Mouse (Mus musculus): ENCODE data around the gene Cfap74. TPM values are rescaled to one million over a fixed set of nuclear protein-coding genes. Genes with fewer than 3 reads are reported as not detected.

Cfap74 gene
- total and polyA plus RNA-seq, 3 experiments = 0.39 to 1.0 TPM; not detected in 1

DNA sequence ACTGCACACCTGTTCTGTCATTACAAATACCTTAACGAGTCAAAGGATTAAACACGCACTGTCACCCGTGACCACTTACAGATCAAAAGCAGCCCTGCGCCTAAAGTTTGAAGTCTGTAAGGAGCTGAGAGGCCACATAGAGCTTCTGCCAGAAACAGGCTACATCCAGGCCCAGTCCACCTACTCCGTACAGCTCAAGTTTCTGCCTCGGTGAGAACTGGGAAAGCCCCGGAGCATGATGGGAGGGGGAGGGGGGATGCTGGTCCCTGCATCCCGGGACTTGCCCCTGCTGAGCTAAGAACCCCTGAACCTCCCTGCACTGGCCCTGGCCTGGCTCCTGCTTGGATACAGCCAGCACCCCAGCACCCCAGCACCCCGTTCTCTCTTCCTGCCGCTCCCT is 42.6 kb downstream of the Cfap74 start:
- Histone ChIP-seq H3K4me1 (ENCODE audit: control insufficient read depth in 1 of 2, insufficient read depth in 2 of 2, low read length in 2 of 2) (no peaks in the 10 kb centered on the region), H3K9me3 (replicated peaks; ENCODE audit: insufficient read depth, low read length) (no peaks in the 10 kb centered on the region), H3K27me3 (ENCODE audit: control insufficient read depth in 1 of 2, insufficient read depth in 2 of 2, low read length in 2 of 2) (no peaks in the 10 kb centered on the region; a peak in 1 of 4 replicates), H3K9ac (ENCODE audit: control insufficient read depth, low read depth, low read length, poor library complexity, severe bottlenecking) (no peak overlapping the region), H3K27ac (ENCODE audit: control insufficient read depth, low read depth, low read length) (no peak overlapping the region), H3K4me3 (ENCODE audit: control insufficient read depth in 1 of 2, insufficient read depth in 1 of 2, low read depth in 2 of 2, low read length in 2 of 2) (no peak overlapping the region), H3K79me2 (ENCODE audit: control insufficient read depth, insufficient read depth, low read length, poor library complexity) (no peaks in the 10 kb centered on the region), H3K36me3 (ENCODE audit: control insufficient read depth in 1 of 2, insufficient read depth in 2 of 2, low read length in 2 of 2) (no peaks in the 10 kb centered on the region)
- TF ChIP-seq ZNF384 (IDR thresholded peaks at IDR 0.05; ENCODE audit: low read depth, low read length) (no peak), TCF12 (IDR thresholded peaks at IDR 0.05; ENCODE audit: low read depth, low read length) (no peak), RAD21 (IDR thresholded peaks at IDR 0.05; ENCODE audit: low read depth, low read length) (no peak), MYC (IDR thresholded peaks at IDR 0.05; ENCODE audit: low read depth, low read length) (no peak), MAFK (IDR thresholded peaks at IDR 0.05; ENCODE audit: borderline replicate concordance, low read depth, low read length) (no peak), NRF1 (IDR thresholded peaks at IDR 0.05; ENCODE audit: insufficient read depth, low read depth, low read length, poor library complexity, severe bottlenecking) (no peak), CHD1 (IDR thresholded peaks at IDR 0.05; ENCODE audit: low read depth, low read length) (no peak), SIN3A (IDR thresholded peaks at IDR 0.05; ENCODE audit: low read length) (no peak), CHD2 (IDR thresholded peaks at IDR 0.05; ENCODE audit: low read length) (no peak), ETS1 (IDR thresholded peaks at IDR 0.05; ENCODE audit: low read depth, low read length) (no peak), TAL1 (IDR thresholded peaks at IDR 0.05; ENCODE audit: low read length) (no peak), RCOR1 (IDR thresholded peaks at IDR 0.05; ENCODE audit: low read depth, low read length) (no peak), HCFC1 (IDR thresholded peaks at IDR 0.05; ENCODE audit: low read depth, low read length) (no peak), GATA1 (IDR thresholded peaks at IDR 0.05; ENCODE audit: low read depth, low read length) (no peak), MYB (IDR thresholded peaks at IDR 0.05; ENCODE audit: low read depth, low read length) (no peak), SMC3 (IDR thresholded peaks at IDR 0.05; ENCODE audit: low read depth, low read length) (no peak), USF1 (IDR thresholded peaks at IDR 0.05; ENCODE audit: low read depth, low read length) (no peak), USF2 (IDR thresholded peaks at IDR 0.05; ENCODE audit: borderline replicate concordance in 1 of 2, insufficient read depth in 1 of 2, low read depth in 1 of 2, low read length in 2 of 2) (no peak), NELFE (IDR thresholded peaks at IDR 0.05; ENCODE audit: low read depth, low read length) (no peak), BHLHE40 (IDR thresholded peaks at IDR 0.05; ENCODE audit: borderline replicate concordance, low read depth, low read length) (no peak)
- DNase-seq (ENCODE audit: low read depth, low spot score) = no peak

DNA sequence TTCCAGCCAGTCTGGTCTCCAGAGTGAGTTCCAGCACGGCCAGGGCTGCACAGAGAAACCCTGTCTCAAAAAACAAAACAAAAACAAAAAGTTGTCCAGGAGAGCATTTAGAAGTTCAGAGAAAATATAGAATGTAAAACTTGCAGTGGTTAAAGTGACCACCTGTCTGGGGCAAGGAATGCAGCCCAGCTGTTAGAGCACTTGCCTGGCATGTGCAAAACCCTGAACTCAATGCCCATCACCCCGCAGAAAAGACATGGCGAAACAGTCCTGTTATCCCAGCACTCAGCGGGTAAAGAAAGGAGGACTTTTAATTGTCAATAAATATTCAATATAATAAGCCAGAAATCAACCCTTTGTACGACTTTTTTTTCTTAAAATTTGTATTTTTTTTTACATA is 49.6 kb downstream of the Cfap74 start:
- H3K4me3 ChIP-seq (ENCODE audit: control insufficient read depth in 1 of 2, insufficient read depth in 1 of 2, low read depth in 2 of 2, low read length in 2 of 2) = no peak overlapping the region
- no peak for DNase-seq (ENCODE audit: low read depth, low spot score)
- no peak overlapping the region for H3K9ac ChIP-seq (ENCODE audit: control insufficient read depth, low read depth, low read length, poor library complexity, severe bottlenecking)
- no peak overlapping the region for H3K27ac ChIP-seq (ENCODE audit: control insufficient read depth, low read depth, low read length)
- H3K4me1 ChIP-seq (ENCODE audit: control insufficient read depth in 1 of 2, insufficient read depth in 2 of 2, low read length in 2 of 2) = no peaks in the 10 kb centered on the region
- H3K36me3 ChIP-seq (ENCODE audit: control insufficient read depth in 1 of 2, insufficient read depth in 2 of 2, low read length in 2 of 2) = no peaks in the 10 kb centered on the region
- TF ChIP-seq MAFK (IDR thresholded peaks at IDR 0.05; ENCODE audit: borderline replicate concordance, low read depth, low read length) (no peak), NELFE (IDR thresholded peaks at IDR 0.05; ENCODE audit: low read depth, low read length) (no peak), ZKSCAN1 (IDR thresholded peaks at IDR 0.05; ENCODE audit: low read depth, low read length) (no peak)
- no peaks in the 10 kb centered on the region for H3K79me2 ChIP-seq (ENCODE audit: control insufficient read depth, insufficient read depth, low read length, poor library complexity)
- no peaks in the 10 kb centered on the region for H3K9me3 ChIP-seq (replicated peaks; ENCODE audit: insufficient read depth, low read length)
- H3K27me3 ChIP-seq (ENCODE audit: control insufficient read depth in 1 of 2, insufficient read depth in 2 of 2, low read length in 2 of 2) = peaks cover 0 to 2% of the 10 kb centered on the region in 2 experiments; a peak in 2 of 4 replicates
